Mouse (Mus musculus) layer of hippocampus, adult 11-12 months (tissue): Measurements from ENCODE around the gene Bcl2.

ENCODE experiments used
- DNase-seq: peaks from one replicate; pipeline ENCODE4 v3.0.0; 2022; ENCODE audit warnings: low spot score

Bcl2 gene

GRCm38 (mm10) chr1:106666140-106667088, 47.7 kb downstream of the Bcl2 start:
- no peak for DNase-seq

- no peak for DNase-seq
These were observed 49.1 kb downstream of the Bcl2 start for GRCm38 (mm10) chr1:106664978-106665377.

GRCm38 (mm10) chr1:106662486-106662885, 51.6 kb downstream of the Bcl2 start:
- DNase-seq: no peak

- DNase-seq: no peak
These were observed 55.7 kb downstream of the Bcl2 start for GRCm38 (mm10) chr1:106658293-106658847.

GRCm38 (mm10) chr1:106656207-106656738, 57.8 kb downstream of the Bcl2 start:
- DNase-seq: no peak

GRCm38 (mm10) chr1:106654254-106654653, 59.8 kb downstream of the Bcl2 start:
- no peak for DNase-seq

GRCm38 (mm10) chr1:106653441-106653860, 60.6 kb downstream of the Bcl2 start:
- peak; percentile 40 for DNase-seq

- no peak for DNase-seq
These were observed 62.9 kb downstream of the Bcl2 start for GRCm38 (mm10) chr1:106651211-106651610.

GRCm38 (mm10) chr1:106650427-106650826, 63.6 kb downstream of the Bcl2 start:
- DNase-seq: no peak

GRCm38 (mm10) chr1:106647336-106647735, 66.7 kb downstream of the Bcl2 start:
- no peak for DNase-seq

GRCm38 (mm10) chr1:106644566-106644965, 69.5 kb downstream of the Bcl2 start:
- DNase-seq: no peak

- no peak for DNase-seq
These were observed 70.5 kb downstream of the Bcl2 start for GRCm38 (mm10) chr1:106643527-106643926.

- no peak for DNase-seq
These were observed 73.5 kb downstream of the Bcl2 start for GRCm38 (mm10) chr1:106640577-106640976.

- DNase-seq: no peak
These were observed 76.4 kb downstream of the Bcl2 start for GRCm38 (mm10) chr1:106637705-106638104.

GRCm38 (mm10) chr1:106636714-106637113, 77.4 kb downstream of the Bcl2 start:
- no peak for DNase-seq

- DNase-seq: no peak
These were observed 80.9 kb downstream of the Bcl2 start for GRCm38 (mm10) chr1:106633207-106633606.

- DNase-seq: no peak
These were observed 82.1 kb downstream of the Bcl2 start for GRCm38 (mm10) chr1:106631869-106632463.

- DNase-seq: no peak
These were observed 83.1 kb downstream of the Bcl2 start for GRCm38 (mm10) chr1:106630973-106631372.

- DNase-seq: peak; percentile 14
These were observed 84.0 kb downstream of the Bcl2 start for GRCm38 (mm10) chr1:106629931-106630682.

GRCm38 (mm10) chr1:106629470-106629830, 84.6 kb downstream of the Bcl2 start:
- DNase-seq: no peak

GRCm38 (mm10) chr1:106628718-106629469, 85.2 kb downstream of the Bcl2 start:
- no peak for DNase-seq
